Mouse (Mus musculus): Measurements from ENCODE around the gene Aph1b. TPM values are rescaled to one million over a fixed set of nuclear protein-coding genes. Genes with fewer than 3 reads are reported as not detected.

Aph1b gene
- polyA plus RNA-seq, 1 experiment from 2014 or later = 18.0 TPM

DNA sequence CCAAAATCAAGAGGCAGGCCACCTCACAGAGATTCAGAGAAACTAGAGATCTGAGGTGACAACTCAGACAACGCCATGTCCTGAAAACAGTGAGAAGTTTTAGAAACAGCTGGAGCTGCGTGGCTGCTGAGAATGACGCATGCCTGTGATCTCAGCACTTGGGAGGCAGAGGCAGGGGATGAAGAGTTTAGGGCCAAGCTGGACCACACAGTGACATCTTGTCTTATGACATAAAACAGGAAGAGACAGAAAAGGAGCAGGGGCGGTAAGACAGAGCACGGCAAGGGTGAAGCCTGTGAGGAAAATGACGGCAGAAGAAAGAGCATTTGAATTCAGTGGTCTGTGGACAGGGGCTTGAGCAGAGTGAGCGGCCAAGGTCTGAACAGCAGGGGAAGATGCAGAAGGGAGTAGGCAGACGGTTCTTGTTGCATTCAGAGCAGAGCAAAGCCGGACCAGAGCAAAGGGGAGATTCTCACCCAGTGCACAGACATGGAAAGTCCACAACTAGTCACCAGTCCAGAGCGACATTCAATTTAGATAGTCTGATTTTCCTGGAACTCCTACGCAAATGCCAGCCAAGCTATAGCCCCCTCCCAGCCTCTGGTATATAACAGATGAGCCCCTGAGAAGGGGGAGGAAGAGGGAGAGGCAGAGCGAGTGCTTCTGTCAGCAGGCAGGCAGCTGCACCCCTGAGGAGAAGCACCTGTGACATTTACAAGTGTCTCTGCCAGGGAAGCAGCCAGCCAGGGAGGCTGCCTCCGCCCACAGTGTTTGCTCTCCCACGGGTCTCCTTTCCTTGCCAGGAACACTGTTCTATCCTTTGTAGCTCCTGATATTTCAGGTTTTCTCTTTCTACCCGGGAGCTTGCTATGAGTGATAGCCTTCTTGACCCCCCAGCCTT lies 62.2 kb downstream of the Aph1b start:
- WGBS = 53% methylated on average over 15 of the region's 15 CpGs
- no peak overlapping the region for H3K9ac ChIP-seq (ENCODE audit: low read length)
- no peaks in the 10 kb centered on the region for H3K36me3 ChIP-seq (ENCODE audit: control insufficient read depth, insufficient read depth, low read length)
- no peaks in the 10 kb centered on the region for H3K4me1 ChIP-seq (ENCODE audit: control insufficient read depth, insufficient read depth, low read length)
- H3K4me3 ChIP-seq (ENCODE audit: low read depth, low read length) = no peak overlapping the region
- DNase-seq (ENCODE audit: low spot score, missing footprints) (no peak), ATAC-seq (ENCODE audit: low FRiP score) (no peak)
- no peaks in the 10 kb centered on the region for H3K9me3 ChIP-seq (ENCODE audit: control insufficient read depth, low read length)
- H3K27me3 ChIP-seq (ENCODE audit: control insufficient read depth, insufficient read depth, low read length) = no peaks in the 10 kb centered on the region
- H3K27ac ChIP-seq (ENCODE audit: low read depth, low read length) = no peak overlapping the region
- H3K4me2 ChIP-seq = no peak overlapping the region

GRCm38 (mm10) chr9:66731284-66731683 lies 64.0 kb downstream of the Aph1b start:
- 85% methylated on average over 7 of the region's 7 CpGs for WGBS
- no peaks in the 10 kb centered on the region for H3K9me3 ChIP-seq (ENCODE audit: control insufficient read depth, low read length)

GRCm38 (mm10) chr9:66730556-66730955 lies 64.7 kb downstream of the Aph1b start:
- no peak overlapping the region for H3K4me3 ChIP-seq (ENCODE audit: low read depth, low read length)
- H3K27me3 ChIP-seq (ENCODE audit: control insufficient read depth, insufficient read depth, low read length) = no peaks in the 10 kb centered on the region
- H3K36me3 ChIP-seq (ENCODE audit: control insufficient read depth, insufficient read depth, low read length) = no peaks in the 10 kb centered on the region
- no peak overlapping the region for H3K9ac ChIP-seq (ENCODE audit: low read length)
- 69% methylated on average over 3 of the region's 3 CpGs for WGBS
- no peaks in the 10 kb centered on the region for H3K9me3 ChIP-seq (ENCODE audit: control insufficient read depth, low read length)
- no peak for ATAC-seq (ENCODE audit: low FRiP score)
- H3K4me1 ChIP-seq (ENCODE audit: control insufficient read depth, insufficient read depth, low read length) = no peaks in the 10 kb centered on the region
- no peak overlapping the region for H3K27ac ChIP-seq (ENCODE audit: low read depth, low read length)
- H3K4me2 ChIP-seq = no peak overlapping the region
- no peak for DNase-seq (ENCODE audit: low spot score, missing footprints)

More at GRCm38 (mm10) chr9:66731284-66731683, 64.0 kb downstream of the Aph1b start:
- Histone ChIP-seq H3K27ac (ENCODE audit: low read depth, low read length) (no peak overlapping the region), H3K27me3 (ENCODE audit: control insufficient read depth, insufficient read depth, low read length) (no peaks in the 10 kb centered on the region), H3K4me2 (no peak overlapping the region), H3K4me1 (ENCODE audit: control insufficient read depth, insufficient read depth, low read length) (no peaks in the 10 kb centered on the region), H3K9ac (ENCODE audit: low read length) (no peak overlapping the region), H3K36me3 (ENCODE audit: control insufficient read depth, insufficient read depth, low read length) (no peaks in the 10 kb centered on the region), H3K4me3 (ENCODE audit: low read depth, low read length) (no peak overlapping the region)
- DNase-seq (ENCODE audit: low spot score, missing footprints) (no peak), ATAC-seq (ENCODE audit: low FRiP score) (no peak)

DNA sequence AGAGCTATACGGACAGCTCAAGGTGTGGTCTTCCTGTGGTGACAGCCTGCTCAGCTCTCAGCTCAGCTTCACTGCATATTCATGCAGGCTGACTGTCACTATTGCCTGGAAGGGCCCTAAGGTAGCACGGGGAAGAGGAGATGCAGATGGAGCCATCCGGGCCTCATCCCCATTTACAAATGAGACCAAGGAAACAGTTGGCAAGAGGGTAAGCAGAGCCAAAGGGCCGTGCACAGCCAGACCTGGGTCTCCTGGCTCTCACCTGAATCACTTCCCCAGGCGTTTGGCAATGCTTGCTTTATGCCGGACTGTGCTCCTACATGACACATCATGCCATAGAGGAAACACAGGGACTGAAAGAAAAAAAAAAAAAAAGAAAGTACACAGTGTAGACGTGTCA lies 68.0 kb downstream of the Aph1b start:
- WGBS = 77% methylated on average over 7 of the region's 7 CpGs
- Histone ChIP-seq H3K9ac (ENCODE audit: low read length) (no peak overlapping the region), H3K27me3 (ENCODE audit: control insufficient read depth, insufficient read depth, low read length) (no peaks in the 10 kb centered on the region), H3K36me3 (ENCODE audit: control insufficient read depth, insufficient read depth, low read length) (no peaks in the 10 kb centered on the region), H3K27ac (ENCODE audit: low read depth, low read length) (no peak overlapping the region), H3K4me2 (no peak overlapping the region), H3K9me3 (ENCODE audit: control insufficient read depth, low read length) (no peaks in the 10 kb centered on the region), H3K4me1 (ENCODE audit: control insufficient read depth, insufficient read depth, low read length) (no peaks in the 10 kb centered on the region), H3K4me3 (ENCODE audit: low read depth, low read length) (no peak overlapping the region)
- DNase-seq (ENCODE audit: low spot score, missing footprints) (no peak), ATAC-seq (ENCODE audit: low FRiP score) (no peak)

- WGBS = 88% methylated on average over 3 of the region's 3 CpGs
- no peak for ATAC-seq (ENCODE audit: low FRiP score)
- H3K9ac ChIP-seq (ENCODE audit: low read length) = no peak overlapping the region
- no peaks in the 10 kb centered on the region for H3K9me3 ChIP-seq (ENCODE audit: control insufficient read depth, low read length)
- no peak overlapping the region for H3K4me3 ChIP-seq (ENCODE audit: low read depth, low read length)
- DNase-seq (ENCODE audit: low spot score, missing footprints) = no peak
- no peak overlapping the region for H3K4me2 ChIP-seq
- no peak overlapping the region for H3K27ac ChIP-seq (ENCODE audit: low read depth, low read length)
- no peaks in the 10 kb centered on the region for H3K4me1 ChIP-seq (ENCODE audit: control insufficient read depth, insufficient read depth, low read length)
- H3K36me3 ChIP-seq (ENCODE audit: control insufficient read depth, insufficient read depth, low read length) = no peaks in the 10 kb centered on the region
- no peaks in the 10 kb centered on the region for H3K27me3 ChIP-seq (ENCODE audit: control insufficient read depth, insufficient read depth, low read length)
These were observed 69.7 kb downstream of the Aph1b start for GRCm38 (mm10) chr9:66725591-66725990.

Other genes with a start within 250 kb of the Aph1b start
- gene Usp3, start 202.3 kb downstream of the Aph1b start, polyA plus RNA-seq (2014; fragmentation: Nextera tagmentation; extraction: Ambion mirVana) = 104 and 106 TPM in 2 replicates
- 0.51 and 0.66 TPM in 2 replicates for gene Car12, start 81.8 kb downstream of the Aph1b start, polyA plus RNA-seq (2014; fragmentation: Nextera tagmentation; extraction: Ambion mirVana)
- gene Gm10647, start 1.5 kb upstream of the Aph1b start, polyA plus RNA-seq (2014; fragmentation: Nextera tagmentation; extraction: Ambion mirVana) = 0.21 and 0.25 TPM in 2 replicates
- 1.5 and 1.7 TPM in 2 replicates for gene Aph1c, start 39.2 kb upstream of the Aph1b start, polyA plus RNA-seq (2014; fragmentation: Nextera tagmentation; extraction: Ambion mirVana)
- gene Rab8b, start 124.2 kb upstream of the Aph1b start, polyA plus RNA-seq (2014; fragmentation: Nextera tagmentation; extraction: Ambion mirVana) = 29.5 and 37.1 TPM in 2 replicates
- gene Rps27l, start 150.6 kb upstream of the Aph1b start, polyA plus RNA-seq (2014; fragmentation: Nextera tagmentation; extraction: Ambion mirVana) = 612 and 702 TPM in 2 replicates
- 11.7 and 12.6 TPM in 2 replicates for gene Lactb, start 180.0 kb upstream of the Aph1b start, polyA plus RNA-seq (2014; fragmentation: Nextera tagmentation; extraction: Ambion mirVana)

All from midbrain, embryonic 11.5 days (tissue).